Mouse (Mus musculus) G1E-ER4 (cell line): ENCODE results near the gene Gm28230. TPM values are rescaled to one million over a fixed set of nuclear protein-coding genes. Genes with fewer than 3 reads are reported as not detected.

Experiments used
- GATA1 ChIP-seq: IDR thresholded peaks from one replicate; pipeline ENCODE4 v1.8.0; 2012; ENCODE audit warnings: low read length, inconsistent platforms
- polyA plus RNA-seq: library from polyadenylated mRNA; stranded (reverse); fragments of >175 nt; gene quantifications from 2 replicates; pipeline ENCODE4 v1.2.3, GENCODE M21; 2012

Gene Gm28230
- polyA plus RNA-seq, 1 experiment: not detected

GRCm38 (mm10) chr2:74697567-74698121, 28.9 kb upstream of the Gm28230 start, which contains the start of gene Hoxd9:
Gene Hoxd9, plus strand, starts transcription at chr2:74697727.
- no peak for TF ChIP-seq GATA1

- TF ChIP-seq GATA1: no peak
Observed at GRCm38 (mm10) chr2:74698201-74699052, 28.1 kb upstream of the Gm28230 start.

GRCm38 (mm10) chr2:74699053-74699430, 27.5 kb upstream of the Gm28230 start:
- TF ChIP-seq GATA1: no peak

GRCm38 (mm10) chr2:74699664-74700545, 26.6 kb upstream of the Gm28230 start:
- no peak for TF ChIP-seq GATA1

- TF ChIP-seq GATA1: no peak
Observed at GRCm38 (mm10) chr2:74700546-74701112, 25.9 kb upstream of the Gm28230 start.

- TF ChIP-seq GATA1: no peak
Observed at GRCm38 (mm10) chr2:74701949-74702819, 24.3 kb upstream of the Gm28230 start.

- no peak for TF ChIP-seq GATA1
Observed at GRCm38 (mm10) chr2:74702820-74703219, 23.7 kb upstream of the Gm28230 start.

GRCm38 (mm10) chr2:74703317-74703716, 23.2 kb upstream of the Gm28230 start:
- no peak for TF ChIP-seq GATA1

GRCm38 (mm10) chr2:74703720-74704392, 22.7 kb upstream of the Gm28230 start:
- TF ChIP-seq GATA1: no peak

GRCm38 (mm10) chr2:74704393-74704998, 22.0 kb upstream of the Gm28230 start, which contains the start of gene Hoxd8:
Gene Hoxd8, plus strand, starts transcription at chr2:74704615.
- TF ChIP-seq GATA1: no peak

GRCm38 (mm10) chr2:74704999-74705466, 21.5 kb upstream of the Gm28230 start:
- no peak for TF ChIP-seq GATA1

- no peak for TF ChIP-seq GATA1
Observed at GRCm38 (mm10) chr2:74705467-74706089, 20.9 kb upstream of the Gm28230 start.

- no peak for TF ChIP-seq GATA1
Observed at GRCm38 (mm10) chr2:74706393-74706960, 20.1 kb upstream of the Gm28230 start.
